Mouse (Mus musculus): ENCODE data around the gene Shisa9. TPM values are rescaled to one million over a fixed set of nuclear protein-coding genes. Genes with fewer than 3 reads are reported as not detected.

Gene Shisa9
- total RNA-seq, 2 experiments from 2014 or later: not detected

DNA sequence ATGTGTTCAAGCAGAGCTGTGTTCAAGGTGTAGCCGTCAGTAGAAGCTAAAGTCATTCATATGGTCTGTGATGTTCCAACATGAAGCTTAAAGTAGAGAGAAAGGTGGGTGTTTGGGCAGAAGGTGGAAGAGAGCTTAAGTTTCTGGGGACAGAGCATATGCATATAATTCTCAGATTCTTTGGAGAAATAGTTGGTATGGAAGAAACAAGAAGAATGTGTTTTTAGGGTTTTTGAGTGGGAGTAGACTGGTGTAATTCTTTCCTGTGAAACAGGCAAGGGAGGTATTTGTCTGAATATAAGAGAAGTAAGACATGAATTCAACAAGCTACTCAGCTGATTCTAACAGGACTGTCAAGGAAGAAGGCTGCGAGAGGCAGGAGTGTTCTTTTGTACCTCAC is 225.9 kb downstream of the Shisa9 start:
- intact Hi-C loops (cut with DNase I): loop anchor here (10.0 kb wide), 1 partner anchor 785 kb away; no protein-coding TSS in a partner anchor
- TF ChIP-seq CTCF (IDR thresholded peaks at IDR 0.05): no peak
- Histone ChIP-seq H3K4me3 (no peak overlapping the region), H3K27ac (no peak overlapping the region)
- DNase-seq: no peak

DNA sequence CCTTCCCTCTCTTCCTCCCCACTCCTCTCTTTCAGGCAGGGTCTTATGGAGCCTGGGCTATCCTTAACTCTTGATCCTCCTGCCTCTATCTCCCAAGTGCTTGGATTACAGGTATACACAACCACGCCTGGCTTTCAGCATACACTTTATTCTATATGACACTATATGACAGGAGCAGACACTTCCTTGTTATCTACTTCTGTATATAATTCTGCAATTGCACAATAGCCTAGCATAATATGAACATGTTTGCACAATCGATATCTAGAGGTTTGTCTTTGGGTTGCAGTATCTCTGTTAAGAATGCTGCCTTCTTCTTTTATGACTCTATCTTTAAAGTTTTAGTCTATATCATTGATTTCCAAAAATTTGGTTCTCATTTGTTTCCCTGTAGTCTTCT is 230.1 kb downstream of the Shisa9 start:
- Histone ChIP-seq H3K27ac (no peak overlapping the region), H3K4me3 (no peak overlapping the region)
- intact Hi-C loops (cut with DNase I): no loop called here
- no peak for TF ChIP-seq CTCF (IDR thresholded peaks at IDR 0.05)
- DNase-seq: no peak

DNA sequence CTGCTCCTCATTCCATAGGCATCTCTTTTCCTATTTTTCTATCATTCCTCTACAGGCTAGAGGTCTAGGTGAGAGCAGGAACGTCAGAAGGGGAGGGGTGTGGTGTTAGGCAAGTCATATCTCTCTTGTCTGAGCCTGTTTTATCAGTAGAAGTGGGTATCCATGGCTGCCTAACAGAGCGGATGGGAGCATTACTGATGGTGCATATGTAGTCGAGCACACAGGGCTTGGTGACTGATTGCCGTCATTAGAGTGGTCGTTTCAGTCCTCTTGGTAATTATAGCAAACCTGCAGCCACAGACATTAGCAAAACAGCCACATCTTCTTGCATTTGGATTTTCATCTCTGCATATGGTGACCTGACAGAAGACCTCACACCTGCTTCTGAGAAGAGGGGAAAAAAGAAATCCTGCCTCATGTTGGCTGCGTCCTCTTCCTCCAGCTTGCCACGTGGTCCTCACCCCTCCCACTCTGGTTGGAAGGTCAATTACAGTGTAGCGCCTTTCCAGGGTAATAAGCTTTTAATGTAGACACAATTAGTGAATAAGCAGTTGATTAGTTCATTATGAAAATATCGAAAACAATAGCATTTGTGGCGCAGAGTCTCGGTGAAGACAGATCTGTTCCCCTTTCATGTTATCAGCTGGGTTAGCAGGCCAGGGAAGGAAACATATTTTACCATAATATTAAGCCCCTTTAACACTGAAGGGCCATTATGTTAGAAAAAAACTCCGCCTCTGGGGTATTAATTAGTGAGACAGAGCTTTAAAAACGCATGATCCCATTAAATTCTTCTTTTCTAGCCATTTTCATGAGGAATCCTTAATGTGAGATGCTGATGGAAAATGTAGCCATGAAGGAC is 233.6 kb downstream of the Shisa9 start:
- intact Hi-C loops (cut with DNase I): no loop called here
- no peak for DNase-seq
- TF ChIP-seq CTCF (IDR thresholded peaks at IDR 0.05): no peak
- no peak overlapping the region for H3K27ac ChIP-seq
- H3K4me3 ChIP-seq: no peak overlapping the region

DNA sequence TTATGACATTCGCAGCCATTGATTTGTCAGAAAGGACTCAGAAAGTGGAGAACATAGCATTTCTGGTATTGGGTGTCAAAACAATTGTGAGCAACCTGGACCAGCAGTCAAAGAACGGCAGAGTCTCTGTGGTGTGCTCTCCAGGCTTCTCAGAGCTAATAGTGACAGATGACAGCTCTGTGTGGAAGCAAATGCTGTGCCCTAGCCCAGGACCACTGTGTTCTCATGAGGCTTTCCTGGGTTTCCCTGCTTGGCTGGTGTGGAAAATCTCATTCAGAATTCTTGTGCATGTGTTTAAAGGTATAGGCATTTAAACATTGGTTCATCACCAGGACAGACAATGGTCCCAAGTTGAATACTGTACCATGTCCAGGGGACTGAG is 234.2 kb downstream of the Shisa9 start:
- H3K27ac ChIP-seq: no peak overlapping the region
- no peak overlapping the region for H3K4me3 ChIP-seq
- no peak for TF ChIP-seq CTCF (IDR thresholded peaks at IDR 0.05)
- intact Hi-C loops (cut with DNase I): no loop called here
- DNase-seq: no peak

DNA sequence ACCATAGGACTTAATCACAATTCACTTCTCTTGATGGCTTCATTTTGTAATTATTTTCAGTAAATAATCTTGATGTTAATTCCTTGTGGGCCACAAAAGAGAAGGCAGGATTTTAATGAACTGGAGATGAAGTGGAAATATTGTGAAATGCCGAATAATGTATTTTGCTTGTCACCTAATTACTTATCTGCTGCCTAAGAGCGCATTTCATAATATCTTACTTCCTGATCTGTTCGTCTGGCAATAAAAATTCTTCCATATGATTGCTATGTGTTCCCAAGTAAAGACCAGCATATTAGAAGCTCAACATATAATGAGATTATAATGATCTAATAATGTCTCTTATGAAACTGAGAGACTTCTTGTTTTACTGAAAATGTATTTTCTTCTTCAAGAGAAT is 235.9 kb downstream of the Shisa9 start:
- intact Hi-C loops (cut with DNase I): no loop called here
- no peak for DNase-seq
- Histone ChIP-seq H3K4me3 (no peak overlapping the region), H3K27ac (no peak overlapping the region)
- no peak for TF ChIP-seq CTCF (IDR thresholded peaks at IDR 0.05)

DNA sequence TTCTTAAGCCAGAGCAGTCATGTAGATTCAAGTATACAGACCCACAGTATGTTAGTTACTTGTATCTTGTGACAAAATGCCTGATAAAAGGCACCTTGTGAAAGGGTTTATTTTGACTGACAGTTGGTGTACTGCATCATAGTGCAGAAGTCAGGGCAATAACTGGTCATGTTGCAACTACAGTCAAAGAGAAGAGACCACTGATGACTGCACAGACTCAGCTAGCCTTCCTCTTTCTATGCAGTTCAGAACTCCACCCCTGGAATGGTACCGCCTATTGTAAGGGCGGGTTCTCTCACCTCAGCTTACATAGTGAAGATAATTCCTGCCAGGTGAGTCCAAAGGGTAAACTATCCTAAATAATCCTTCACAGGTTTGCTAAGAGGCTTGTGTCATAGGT is 239.6 kb downstream of the Shisa9 start:
- intact Hi-C loops (cut with DNase I): no loop called here
- no peak overlapping the region for H3K4me3 ChIP-seq
- no peak for TF ChIP-seq CTCF (IDR thresholded peaks at IDR 0.05)
- no peak for DNase-seq
- no peak overlapping the region for H3K27ac ChIP-seq

DNA sequence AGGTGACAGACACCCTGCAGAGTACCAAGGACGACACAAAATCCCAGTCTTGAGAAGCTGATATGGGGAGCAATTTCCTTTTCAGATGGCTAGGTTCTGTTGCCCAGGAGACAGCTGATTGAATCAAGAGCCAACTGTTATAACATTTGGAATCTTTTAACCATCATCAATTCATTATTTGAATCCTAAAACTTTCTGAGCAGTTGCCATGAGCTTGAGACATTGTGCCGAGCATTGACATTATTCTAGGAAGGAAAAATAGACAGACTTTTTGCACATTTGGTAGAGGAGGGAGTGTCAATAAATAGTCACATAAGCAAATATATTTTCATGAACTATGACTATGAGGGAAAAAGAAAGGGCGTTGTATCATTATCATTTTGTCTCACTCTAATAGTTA is 243.0 kb downstream of the Shisa9 start:
- Histone ChIP-seq H3K27ac (no peak overlapping the region), H3K4me3 (no peak overlapping the region)
- intact Hi-C loops (cut with DNase I): no loop called here
- DNase-seq: no peak
- TF ChIP-seq CTCF (IDR thresholded peaks at IDR 0.05): no peak

DNA sequence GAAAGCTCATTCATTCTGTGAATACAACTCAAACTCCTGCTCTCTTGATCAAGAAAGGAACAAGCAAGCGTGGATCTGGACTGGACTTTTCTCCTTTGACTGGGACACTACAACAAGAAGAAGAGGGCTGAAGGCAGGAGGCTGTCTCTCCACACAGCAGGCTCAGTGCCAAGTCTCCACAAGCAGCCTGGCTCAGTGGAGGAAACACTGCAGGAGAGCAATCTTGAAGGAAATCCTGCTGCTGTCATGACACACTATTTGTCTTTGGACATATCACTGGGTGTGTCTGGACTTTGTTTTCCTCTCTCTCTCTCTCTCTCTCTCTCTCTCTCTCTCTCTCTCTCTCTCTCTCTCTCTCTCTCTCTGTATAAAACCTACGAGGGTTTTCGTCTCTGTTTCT is 249.4 kb downstream of the Shisa9 start:
- no peak for DNase-seq
- Histone ChIP-seq H3K27ac (no peak overlapping the region), H3K4me3 (no peak overlapping the region)
- no peak for TF ChIP-seq CTCF (IDR thresholded peaks at IDR 0.05)
- intact Hi-C loops (cut with DNase I): no loop called here

DNA sequence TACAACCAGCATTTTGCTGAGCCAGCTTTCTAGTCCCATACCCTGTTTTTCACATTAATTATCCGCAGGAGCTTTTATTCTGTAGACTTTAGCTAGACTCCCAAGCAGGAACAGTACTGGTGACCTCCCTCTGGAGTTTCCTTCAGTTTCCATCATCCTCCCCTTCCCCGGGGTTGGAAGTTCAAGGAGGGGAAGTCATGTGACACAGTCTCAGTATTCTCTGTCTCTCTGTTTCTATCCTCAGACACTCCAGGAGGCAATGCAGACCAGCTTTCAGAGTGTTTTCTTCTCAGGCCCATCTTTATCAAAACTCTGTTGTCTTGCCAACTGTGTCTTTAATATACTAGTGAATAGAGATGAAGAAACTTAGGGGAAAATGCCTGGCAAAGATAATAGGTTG is 250.4 kb downstream of the Shisa9 start:
- Histone ChIP-seq H3K4me3 (no peak overlapping the region), H3K27ac (no peak overlapping the region)
- DNase-seq: no peak
- no peak for TF ChIP-seq CTCF (IDR thresholded peaks at IDR 0.05)
- intact Hi-C loops (cut with DNase I): no loop called here

DNA sequence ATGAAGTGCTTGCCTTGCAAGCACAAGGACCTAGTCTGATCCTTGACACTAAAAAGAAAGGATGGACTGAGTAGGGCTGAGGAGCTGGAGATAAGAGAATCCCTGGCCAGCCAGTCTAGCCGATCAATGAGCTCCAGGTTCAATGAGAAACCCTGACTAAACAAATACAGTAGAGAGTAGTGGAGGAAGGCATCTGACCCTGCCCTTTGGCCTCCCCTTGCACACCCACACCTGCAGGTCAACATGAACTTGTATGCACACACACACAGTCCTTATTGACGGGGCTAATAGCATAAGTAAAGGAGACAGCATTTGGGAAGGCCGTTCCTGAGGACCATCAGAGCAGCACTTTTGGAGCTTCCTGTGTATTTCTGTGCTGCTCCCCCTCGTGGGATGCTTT is 254.7 kb downstream of the Shisa9 start:
- no peak for DNase-seq
- intact Hi-C loops (cut with DNase I): no loop called here
- Histone ChIP-seq H3K4me3 (no peak overlapping the region), H3K27ac (no peak overlapping the region)
- no peak for TF ChIP-seq CTCF (IDR thresholded peaks at IDR 0.05)

DNA sequence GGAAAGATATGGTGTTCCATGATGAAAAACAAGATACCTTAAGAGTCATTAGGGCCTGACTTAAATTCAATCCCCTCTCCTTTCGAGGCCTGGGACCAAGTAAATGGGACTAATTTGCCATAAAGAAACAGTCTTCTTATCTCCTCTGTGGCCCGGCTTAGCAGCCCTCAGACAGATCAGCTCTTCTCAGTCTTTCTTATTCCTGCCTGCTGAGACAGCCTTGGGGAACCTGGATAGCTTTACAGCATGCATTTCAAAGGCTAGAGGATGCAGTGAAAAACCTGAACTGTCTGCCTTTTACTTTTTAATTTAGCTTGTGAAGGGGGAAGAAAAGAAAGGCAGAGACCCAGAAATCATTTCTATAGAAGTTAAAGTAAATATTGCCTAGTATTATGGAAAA is 275.4 kb downstream of the Shisa9 start:
- DNase-seq: no peak
- Histone ChIP-seq H3K4me3 (no peak overlapping the region), H3K27ac (no peak overlapping the region)
- no peak for TF ChIP-seq CTCF (IDR thresholded peaks at IDR 0.05)
- intact Hi-C loops (cut with DNase I): no loop called here

DNA sequence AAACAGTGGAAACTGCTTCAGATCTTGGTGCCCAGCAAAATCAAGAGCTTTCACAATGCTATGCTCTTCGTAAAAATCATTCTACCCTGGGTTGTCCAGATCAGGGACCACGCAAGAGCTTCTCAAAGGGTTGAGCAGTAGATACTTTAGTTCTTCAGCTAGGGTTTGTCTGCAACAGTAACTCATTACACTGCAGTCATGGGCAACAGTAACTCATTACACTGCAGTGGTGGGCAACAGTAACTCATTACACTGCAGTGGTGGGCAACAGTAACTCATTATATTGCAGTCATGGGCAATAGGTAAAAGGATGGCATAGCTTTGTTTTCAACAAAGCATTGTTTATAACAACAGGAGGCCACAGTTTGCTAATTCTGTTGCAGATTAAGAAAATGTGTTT is 281.9 kb downstream of the Shisa9 start:
- Histone ChIP-seq H3K27ac (no peak overlapping the region), H3K4me3 (no peak overlapping the region)
- intact Hi-C loops (cut with DNase I): no loop called here
- no peak for DNase-seq
- no peak for TF ChIP-seq CTCF (IDR thresholded peaks at IDR 0.05)

DNA sequence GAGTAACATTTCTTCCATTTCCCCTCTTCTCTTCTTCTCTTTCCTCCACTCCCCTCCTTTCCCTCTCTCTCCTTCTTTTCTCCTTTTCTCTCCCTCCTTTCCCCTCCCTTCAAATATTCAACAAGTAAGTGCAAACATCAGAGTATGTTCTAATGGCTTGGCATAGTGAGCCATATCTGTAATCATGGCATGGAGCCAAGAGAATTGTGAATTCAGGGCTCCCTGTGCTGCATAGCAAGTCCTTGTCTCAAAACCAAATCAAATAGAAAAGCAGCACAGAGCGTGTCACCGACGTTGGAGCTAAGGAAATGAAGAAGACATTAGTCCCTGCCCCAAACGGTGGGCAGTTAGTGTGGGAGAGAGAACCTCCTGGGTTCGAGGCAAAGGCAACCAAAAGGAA is 316.6 kb downstream of the Shisa9 start:
- no peak overlapping the region for H3K27ac ChIP-seq
- no peak overlapping the region for H3K4me3 ChIP-seq
- no peak for DNase-seq
- intact Hi-C loops (cut with DNase I): no loop called here
- no peak for TF ChIP-seq CTCF (IDR thresholded peaks at IDR 0.05)

DNA sequence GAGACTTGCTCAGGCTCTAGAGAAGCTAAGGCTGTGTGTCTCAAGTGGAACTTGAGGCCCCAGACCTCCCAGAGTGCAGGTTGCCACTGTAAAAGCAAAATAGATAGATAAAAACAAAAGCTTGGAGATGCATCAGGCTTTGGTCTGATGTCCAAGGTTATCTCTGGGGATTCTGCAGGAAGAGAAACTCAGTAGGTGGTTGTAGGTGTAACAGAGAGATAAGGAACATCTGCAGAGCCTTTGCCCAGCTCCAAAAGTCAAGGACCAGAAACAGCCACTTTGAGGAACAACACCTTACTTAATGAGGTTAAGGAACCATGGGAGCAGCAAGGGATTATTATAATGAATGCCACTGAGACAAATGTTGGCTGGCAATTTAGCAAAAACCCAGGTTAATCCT is 319.5 kb downstream of the Shisa9 start:
- Histone ChIP-seq H3K4me3 (no peak overlapping the region), H3K27ac (no peak overlapping the region)
- intact Hi-C loops (cut with DNase I): no loop called here
- no peak for TF ChIP-seq CTCF (IDR thresholded peaks at IDR 0.05)
- no peak for DNase-seq
